Mouse (Mus musculus) forelimb bud, embryonic 11.5 days (tissue): ENCODE measurements around the gene Pclo.
"Not testable (repeated sequence)": the region's sequence is repeated elsewhere in the genome, so short reads cannot be mapped to it uniquely, and the experiment has no call there.

ENCODE experiments used
- DNase-seq: peaks from one replicate; pipeline ENCODE4 v3.0.0-alpha.2; 2012; ENCODE audit warnings: low read depth, low spot score

Gene Pclo

DNA sequence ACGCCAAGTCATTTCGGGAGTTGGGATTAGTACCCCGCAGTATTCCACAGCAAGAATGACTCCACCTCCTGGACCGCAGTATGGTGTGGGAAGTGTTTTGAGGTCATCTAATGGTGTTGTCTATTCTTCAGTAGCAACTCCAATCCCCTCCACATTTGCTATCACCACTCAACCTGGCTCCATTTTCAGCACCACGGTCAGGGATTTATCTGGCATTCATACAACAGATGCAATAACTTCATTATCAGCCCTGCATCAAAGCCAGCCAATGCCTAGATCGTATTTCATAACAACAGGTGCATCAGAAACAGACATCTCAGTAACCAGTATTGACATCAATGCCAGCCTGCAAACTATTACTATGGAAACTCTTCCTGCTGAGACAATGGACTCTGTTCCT is 165.7 kb downstream of the Pclo start:
- DNase-seq = peak; percentile 7

DNA sequence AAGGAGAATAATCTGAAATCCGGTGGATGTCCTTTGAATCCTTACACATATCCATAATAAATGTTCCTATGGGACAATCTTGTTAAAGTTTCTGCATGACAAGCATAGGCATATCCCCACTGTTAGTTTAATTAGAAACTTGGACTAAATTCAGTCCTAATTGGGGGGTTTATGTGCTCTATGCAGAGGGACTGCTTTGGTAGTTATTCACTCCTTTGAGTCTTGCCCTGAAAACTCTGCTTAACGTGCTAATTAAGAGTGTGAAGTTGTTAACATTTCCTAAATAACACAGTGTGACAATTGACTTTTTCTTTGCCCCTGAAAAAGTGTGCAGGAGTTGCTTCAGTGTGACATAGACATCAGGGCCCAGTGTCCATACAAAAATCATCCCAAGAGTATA is 177.3 kb downstream of the Pclo start:
- DNase-seq = no peak

DNA sequence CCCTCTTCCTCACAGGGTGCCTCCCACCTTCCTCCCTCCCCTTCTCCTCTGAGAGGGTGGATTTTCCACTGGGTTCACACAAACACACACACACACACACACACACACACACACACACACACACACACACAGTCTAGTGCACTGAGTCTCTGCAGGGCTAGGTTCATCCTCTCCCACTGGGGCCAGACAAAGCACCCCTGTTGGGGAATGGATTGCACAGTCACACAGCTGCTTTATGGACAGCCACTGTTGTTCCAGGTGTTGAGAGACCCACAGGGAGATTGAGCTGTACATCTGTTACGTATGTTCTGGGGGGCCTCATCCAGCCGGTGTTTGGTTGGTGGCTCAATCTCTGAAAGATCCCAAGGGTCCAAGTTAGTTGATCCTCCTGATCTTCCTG is 182.0 kb downstream of the Pclo start:
- no peak for DNase-seq

DNA sequence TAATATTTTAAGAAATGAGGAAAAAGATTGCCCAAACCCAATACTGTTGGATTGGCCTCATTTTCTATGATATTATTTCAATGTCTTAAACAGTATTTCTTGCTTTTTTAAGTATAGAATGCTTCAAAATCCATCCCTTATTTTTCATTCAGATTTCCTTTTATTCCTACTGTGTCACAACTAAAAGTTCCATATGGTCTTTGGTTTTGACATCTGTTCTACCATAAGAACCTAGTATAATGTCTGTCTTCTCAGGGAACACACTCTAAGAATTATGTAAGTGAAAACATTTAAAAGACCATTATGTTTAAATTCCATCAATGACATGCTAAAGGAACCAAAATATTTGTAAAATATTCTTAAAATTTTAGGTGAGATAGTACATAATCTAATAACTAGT is 186.2 kb downstream of the Pclo start:
- DNase-seq = no peak

DNA sequence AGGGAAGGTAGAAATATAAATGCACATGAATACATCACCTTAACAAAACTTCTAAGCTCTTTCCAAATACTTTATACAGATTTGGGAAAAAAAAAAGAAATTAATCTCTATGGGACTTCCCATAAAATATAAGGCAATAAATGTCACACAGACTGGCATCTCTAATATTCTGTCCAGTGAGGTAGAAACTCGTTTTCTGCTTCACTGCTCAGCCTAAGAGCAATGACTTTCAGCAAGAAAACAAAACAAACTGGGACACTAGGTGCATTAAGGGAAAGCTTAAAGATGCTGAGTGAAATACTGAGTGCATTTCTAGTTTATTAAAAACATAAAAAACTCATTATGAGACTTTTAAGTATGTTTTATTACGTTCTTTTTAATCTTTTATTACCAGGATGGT is 190.7 kb downstream of the Pclo start:
- no peak for DNase-seq

DNA sequence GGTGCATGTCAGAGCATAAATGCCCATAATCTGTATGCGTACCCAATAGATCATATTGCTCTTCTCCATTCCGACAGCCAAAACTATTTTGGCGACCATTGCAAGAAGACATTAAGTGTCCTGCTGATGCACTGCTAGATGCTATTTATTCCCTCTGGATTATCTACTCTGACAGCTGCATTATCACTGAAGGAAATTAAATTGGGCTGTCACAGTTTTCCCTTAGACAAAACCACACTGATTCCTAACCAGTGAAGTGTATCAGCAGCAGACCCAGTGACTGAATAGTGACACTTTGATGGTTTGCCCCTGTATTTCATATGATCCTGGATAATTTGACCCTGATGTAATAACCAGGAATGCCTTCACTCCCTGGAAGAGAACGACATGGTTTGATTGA is 192.6 kb downstream of the Pclo start:
- no peak for DNase-seq

DNA sequence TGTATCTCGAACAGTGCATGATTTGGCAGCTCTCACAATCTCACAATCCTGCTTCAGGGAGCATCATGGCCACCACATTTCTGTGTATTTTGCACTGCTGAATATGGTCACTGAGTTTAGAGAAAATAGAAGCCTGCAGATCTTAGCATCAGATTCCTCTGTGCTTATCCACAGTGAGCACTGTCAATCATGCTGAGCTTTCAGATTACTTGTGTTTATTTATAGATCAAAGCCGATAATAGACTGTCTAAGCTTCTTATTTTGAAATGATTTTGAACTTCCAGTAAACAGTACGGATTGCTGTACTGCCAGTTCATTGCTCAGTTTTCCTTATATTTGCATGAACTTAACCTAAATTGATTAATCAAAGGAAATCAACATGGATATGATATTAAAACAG is 208.9 kb downstream of the Pclo start:
- no peak for DNase-seq

DNA sequence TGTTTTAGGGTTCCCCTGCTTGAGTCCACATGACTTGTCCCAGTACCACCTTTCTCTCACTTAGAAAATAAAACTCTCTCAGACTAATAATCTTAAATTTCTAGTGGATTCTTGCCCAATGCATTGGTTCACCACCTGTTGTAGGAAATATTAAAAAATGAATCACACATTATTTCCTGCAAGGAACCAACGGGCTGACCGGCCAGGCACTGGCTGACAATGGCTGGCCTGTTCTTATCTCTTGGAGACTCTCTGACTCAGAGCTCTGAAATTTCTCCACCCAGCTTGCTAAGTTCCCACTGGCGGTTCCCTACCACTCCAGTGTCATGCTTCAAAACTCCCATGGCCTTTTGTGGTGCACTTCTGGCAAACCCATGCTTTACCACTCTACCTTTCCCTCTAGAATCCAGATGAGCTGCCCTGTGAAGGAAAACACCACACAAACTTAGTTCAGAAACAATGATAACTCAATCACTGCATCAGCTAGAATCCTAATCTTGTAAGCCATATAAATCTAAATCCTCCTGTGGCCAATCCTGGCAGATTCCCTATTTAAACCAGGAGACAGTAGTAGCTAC is 214.0 kb downstream of the Pclo start:
- DNase-seq = no peak

DNA sequence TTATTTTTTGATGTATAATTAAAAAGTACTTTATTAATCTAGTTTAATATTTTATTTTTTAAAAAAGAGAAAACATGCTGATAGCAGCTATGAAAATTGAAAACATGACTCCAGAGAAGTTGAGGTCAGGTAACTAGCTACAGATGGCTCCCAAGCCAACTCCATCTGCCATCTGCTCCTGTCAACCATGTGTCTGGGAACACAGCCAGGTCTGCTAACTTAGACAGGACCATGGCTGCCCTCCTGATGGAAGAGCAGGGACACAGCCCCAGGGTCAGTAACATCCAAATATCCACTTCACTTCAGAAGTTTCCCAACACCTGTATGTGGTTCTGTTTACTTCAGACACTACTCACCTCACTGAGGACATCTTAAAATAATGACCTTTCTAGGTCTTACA is 236.2 kb downstream of the Pclo start:
- DNase-seq = no peak

DNA sequence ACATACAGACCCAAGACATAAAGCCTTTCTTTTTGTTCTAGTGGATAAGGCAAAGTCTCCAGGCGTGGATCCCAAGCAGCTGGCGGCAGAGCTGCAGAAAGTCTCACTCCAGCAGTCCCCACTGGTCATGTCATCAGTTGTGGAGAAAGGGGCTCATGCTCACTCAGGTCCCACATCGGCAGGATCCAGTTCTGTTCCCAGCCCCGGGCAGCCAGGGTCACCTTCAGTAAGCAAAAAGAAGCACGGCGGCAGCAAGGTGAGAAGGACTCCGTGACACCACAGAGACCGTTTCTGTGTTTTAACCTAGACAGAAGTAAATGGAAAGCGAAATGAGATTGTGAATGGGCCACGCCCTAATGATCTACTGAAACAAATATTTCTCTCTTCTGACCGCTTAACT is 252.0 kb downstream of the Pclo start:
- DNase-seq = no peak

DNA sequence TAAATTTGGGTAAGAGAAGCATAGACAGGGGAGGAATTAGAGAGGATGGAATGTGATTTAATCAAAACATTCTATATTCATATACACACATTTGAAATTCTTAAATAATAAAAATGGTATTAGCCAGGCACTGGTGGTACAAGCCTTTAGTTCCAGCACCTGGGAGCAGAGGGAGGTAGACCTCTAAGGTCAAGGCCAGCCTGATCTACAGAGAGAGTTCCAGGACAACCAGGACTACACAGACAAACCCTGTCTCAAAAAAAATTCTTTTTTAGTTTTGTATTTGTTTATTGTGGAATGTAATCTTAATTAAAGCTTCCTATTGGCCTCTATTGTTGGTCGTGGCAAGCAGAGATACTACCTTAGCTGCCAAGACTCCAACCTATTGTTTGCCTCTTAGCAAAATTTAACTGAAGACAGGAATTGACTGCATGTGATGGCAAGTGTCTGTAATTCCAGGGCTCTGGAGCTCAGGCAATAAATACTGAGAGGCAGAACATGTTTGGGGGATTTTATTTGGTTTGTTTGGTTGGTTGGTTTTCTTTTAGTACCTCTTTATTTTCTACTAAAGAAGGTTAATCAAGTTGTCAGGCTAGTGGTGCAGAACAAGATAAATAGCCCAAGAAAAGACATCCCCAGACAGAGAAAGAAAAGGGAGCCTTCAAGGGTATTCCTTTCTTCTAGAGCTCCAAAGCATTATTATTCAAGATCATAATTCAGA is 267.8 kb downstream of the Pclo start:
- DNase-seq = no peak

DNA sequence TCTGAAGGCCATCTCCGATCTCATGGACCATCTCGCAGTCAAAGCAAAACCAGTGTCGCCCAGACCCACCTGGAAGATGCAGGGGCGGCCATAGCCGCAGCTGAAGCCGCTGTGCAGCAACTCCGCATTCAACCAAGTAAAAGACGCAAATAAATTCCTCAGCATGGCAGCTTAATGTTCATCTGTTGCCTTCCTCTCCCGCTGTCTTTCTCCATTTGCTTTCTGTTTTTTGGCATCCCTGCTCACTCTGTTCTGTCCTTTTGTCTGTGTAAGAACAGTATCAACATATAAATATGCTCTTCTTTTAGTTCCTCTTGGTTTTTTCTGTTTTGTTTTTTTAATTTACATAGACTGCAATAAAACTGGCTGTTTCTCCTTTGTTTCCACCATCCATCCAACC is 279.2 kb downstream of the Pclo start:
- DNase-seq = no peak

DNA sequence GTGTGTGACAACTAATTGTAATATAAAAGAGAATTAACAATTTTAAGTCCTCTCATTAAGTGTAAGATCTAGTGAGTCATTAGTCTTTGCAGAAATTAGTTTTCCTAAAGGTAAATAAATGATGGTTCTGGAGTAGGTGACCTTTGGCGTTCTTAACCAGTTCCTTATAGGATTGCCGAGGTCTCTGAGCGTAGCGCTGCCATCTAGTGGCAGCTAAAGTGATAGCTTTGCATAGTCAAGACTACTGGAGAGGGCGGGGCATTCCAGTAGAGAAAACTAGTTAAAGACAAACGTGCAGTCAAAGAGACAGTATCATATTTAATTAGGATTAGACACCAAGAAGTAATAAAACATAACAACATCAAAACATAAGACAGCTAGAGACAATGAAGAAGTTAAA is 292.4 kb downstream of the Pclo start:
- peak; percentile 63 for DNase-seq

DNA sequence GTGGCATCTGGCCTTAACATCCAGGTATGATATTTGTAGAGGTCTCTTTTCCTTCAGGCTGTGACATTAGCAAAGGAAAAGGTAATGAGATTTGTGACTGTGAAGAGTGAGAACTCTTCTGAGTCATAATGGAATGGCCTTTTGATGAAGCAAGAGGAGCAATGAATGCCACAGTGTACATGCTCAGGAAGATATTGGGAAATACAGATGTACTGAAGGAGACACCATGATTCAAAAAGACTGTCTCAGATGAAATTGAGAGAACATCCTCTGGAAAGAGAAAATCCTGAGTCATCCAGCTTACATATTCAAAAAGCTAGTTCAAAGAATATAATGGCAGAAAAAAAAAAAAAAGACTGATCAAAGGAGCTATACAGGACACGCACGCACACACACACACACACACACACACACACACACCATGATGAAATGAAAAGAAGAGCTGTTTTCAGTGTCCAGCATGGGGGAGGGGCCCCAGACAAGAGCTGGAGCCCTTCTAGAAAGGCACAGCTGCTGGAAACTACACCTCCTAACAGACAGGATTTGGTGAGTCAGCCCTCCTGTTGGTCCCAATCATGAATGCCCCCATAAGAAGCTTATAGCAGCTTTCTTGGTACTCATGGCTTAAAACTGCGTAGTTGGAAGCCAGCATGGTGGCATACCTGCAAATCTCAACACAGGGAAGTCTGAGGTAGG is 318.6 kb downstream of the Pclo start:
- no peak for DNase-seq

DNA sequence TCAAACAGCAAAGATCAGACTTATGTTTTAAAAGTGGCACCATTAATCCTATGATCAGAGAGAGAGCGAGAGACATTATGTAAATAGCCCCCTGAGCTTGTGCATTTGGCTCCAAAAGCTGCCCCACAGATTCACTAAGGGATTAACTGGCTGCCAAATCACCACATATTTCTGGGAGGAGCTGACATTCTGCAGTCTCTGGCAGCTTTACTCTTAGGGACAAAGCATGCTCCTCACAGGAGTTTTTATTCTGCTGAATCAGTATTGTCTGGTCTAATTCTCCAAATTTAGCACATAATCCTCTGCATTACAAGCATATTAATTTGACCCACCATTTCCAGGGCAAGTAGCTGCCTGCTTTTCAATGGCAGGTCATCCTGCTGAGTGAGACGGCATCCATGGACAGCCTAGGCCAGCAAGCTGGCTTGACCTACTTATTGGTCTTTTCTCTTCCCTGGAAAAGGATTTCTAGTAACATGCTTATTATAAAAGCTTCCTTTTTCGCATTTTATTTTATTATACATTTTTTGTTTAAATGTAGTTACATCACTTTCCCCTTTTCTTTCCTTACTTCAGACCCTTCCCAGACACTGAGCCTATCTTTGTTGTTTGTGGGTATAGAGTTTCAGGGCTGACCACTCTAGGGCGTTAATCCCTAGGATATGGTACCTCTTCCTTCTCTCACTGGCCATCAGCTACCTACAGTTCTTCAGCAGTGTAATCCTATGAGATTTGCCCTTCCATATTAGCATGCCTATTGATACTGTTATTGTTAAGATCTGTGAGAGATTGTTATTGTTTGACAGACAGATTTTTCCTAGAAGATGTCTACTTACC is 319.7 kb downstream of the Pclo start:
- DNase-seq = no peak

DNA sequence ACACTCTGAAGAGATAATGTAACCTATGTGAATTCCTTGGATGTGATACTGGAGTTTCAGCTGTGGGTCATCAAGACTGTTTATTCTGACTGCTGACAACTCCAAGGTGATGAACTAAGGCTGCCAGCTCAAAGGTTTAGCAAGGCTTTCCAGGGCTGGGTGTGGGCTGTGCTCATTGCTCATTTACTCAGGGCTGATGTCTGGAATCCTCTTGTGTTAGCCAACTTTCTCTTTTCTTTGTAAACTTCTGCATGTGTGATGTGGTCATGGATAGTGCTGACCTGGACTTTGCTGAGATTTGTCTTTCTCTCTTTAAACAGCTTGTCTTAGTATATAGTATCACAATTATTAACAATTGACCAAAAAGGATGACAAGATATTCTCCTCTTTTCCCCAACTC is 338.9 kb downstream of the Pclo start:
- DNase-seq = no peak

DNA sequence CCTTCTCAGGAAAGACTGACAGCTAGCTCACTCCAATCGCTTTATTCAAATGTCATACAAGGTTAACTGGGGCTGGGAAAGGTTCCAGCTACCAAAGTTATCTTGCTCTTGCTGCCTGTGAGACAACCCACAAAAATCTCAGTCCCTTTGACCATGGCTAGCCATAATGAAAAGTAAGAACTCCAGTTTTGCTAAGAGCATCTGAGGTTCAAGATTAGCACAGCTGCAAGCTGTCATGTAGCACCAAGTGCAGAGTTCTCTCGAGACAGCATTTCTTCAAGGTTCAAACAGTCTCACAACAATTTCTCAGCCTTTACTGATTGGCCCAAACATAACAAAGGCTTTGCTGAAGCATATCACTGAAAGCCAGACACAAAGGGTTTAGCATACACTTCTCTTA is 370.6 kb downstream of the Pclo start:
- DNase-seq = not testable (repeated sequence)

DNA sequence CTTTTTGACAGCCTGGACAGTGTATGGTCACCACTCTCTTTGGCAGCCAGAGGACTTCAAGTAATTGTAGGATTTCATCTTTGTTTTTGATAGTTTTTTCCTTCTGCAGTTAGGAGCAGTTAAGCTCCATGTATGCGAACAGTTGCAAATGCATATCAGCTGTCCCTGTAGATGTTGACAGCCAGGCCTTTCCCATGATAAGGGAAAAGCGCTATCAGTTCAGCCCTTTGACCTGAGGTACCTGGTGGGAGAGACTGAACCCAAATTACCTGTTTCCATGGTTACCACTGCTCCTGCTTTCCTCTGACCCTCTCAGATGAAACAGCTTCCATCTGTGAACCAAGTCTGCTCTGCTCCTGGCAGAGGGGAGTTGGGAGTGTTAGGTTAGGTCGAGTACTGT is 377.5 kb downstream of the Pclo start:
- DNase-seq = no peak

DNA sequence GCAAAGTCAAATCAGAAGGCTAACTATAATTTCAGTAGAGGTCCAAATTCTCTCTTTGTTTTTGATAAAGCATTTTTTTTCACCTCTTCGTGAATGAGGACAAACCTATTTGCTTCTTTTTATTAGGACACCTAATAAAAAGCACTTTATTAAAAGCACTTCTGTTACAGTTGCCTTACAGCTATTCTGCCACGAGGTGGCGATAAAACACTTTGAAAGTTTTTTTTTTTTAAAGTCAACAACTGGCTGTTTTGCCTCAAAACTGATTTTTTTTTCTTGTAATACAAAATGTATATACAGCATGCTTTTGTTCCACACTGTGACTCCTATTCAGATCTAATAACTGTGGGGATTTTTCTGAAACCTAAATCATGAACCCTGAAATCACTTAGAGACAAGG is 388.8 kb downstream of the Pclo start:
- not testable (repeated sequence) for DNase-seq
